Mouse (Mus musculus): ENCODE results near the gene Ppih. TPM values are rescaled to one million over a fixed set of nuclear protein-coding genes. Genes with fewer than 3 reads are reported as not detected.

The Ppih gene
- total and polyA plus RNA-seq, 2 experiments from 2014 or later = 41.7 to 60.0 TPM

DNA sequence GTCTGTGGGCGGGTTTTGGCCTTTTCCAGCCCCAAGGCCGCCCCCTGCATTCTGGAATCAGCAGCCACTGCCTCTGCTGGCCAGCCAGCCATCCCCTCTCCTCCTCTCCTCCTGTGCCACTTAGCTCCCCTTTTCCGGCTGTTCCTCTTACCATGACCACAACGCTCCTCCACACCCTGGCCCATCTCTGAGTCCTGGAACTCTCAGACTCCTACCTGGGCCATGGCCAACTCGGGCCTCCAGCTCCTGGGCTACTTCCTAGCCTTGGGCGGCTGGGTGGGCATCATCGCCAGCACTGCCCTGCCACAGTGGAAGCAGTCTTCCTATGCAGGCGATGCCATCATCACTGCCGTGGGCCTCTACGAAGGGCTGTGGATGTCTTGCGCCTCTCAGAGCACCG, 65.0 kb downstream of the Ppih start, which contains the start of gene Cldn19:
Cldn19 (plus strand) TSS at position 64 of the 400 bp plus-strand sequence.
- no peaks in the 10 kb centered on the region for H3K9me3 ChIP-seq (ENCODE audit: low read length)
- no peak within 1 kb of the TSS for H3K27ac ChIP-seq (ENCODE audit: low read depth, low read length)
- DNase-seq = no peak
- no peaks in the 10 kb centered on the region for H3K4me1 ChIP-seq (ENCODE audit: insufficient read depth)
- 71% methylated on average over 12 of the region's 12 CpGs for WGBS
- H3K27me3 ChIP-seq (ENCODE audit: insufficient read depth, low read length) = no peaks in the 10 kb centered on the region
- 0 out of 2 replicates have a peak within 1 kb of the TSS, but pooled peaks have one; percentile 11 for H3K9ac ChIP-seq
- no peak for TF ChIP-seq CTCF (IDR thresholded peaks at IDR 0.05; ENCODE audit: low read depth)
- ATAC-seq = no peak
- H3K36me3 ChIP-seq (ENCODE audit: insufficient read depth) = no peaks in the 10 kb centered on the region
- no peak within 1 kb of the TSS for H3K4me2 ChIP-seq (ENCODE audit: low read depth)
- no peak within 1 kb of the TSS for H3K4me3 ChIP-seq (ENCODE audit: low read depth, low read length)

DNA sequence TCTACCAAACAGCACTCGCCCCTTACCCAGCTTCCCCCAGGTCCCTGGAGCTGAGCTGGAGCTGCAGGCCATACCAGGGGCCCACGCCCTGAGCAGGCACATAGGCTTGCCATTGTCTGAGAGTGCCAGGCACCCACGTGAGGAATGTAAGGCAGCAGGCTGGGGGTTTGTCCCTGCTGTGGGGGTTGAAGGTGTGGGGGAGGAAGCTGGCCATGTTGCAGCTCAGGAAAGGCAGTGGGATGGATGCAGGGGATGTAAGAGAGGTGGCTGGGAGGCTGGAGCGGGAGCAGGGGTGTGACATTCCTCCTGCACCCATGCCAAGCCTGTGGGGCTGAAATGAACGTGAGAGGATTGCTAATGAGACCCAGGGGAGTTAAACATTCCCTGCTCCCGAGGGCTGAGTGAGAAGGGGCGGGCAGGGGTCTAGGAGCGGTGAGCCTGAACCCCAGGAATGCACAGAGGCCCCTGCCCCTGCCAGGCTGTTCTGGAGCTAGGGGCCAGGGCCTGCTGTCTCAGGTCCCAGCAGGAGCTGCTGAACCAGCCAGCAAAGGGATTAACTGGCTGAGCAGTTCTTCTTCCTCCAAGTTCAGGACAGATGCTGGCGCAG, 66.2 kb downstream of the Ppih start:
- no peaks in the 10 kb centered on the region for H3K27me3 ChIP-seq (ENCODE audit: insufficient read depth, low read length)
- H3K9ac ChIP-seq = 0 out of 2 replicates have a peak overlapping the region, but pooled peaks have one; percentile 11
- DNase-seq = peak; percentile 62
- no peak overlapping the region for H3K27ac ChIP-seq (ENCODE audit: low read depth, low read length)
- WGBS = 12% methylated on average over 9 of the region's 9 CpGs
- no peak for TF ChIP-seq CTCF (IDR thresholded peaks at IDR 0.05; ENCODE audit: low read depth)
- no peak overlapping the region for H3K4me3 ChIP-seq (ENCODE audit: low read depth, low read length)
- peak; percentile 62 for ATAC-seq
- H3K9me3 ChIP-seq (ENCODE audit: low read length) = no peaks in the 10 kb centered on the region
- no peak overlapping the region for H3K4me2 ChIP-seq (ENCODE audit: low read depth)
- H3K36me3 ChIP-seq (ENCODE audit: insufficient read depth) = no peaks in the 10 kb centered on the region
- no peaks in the 10 kb centered on the region for H3K4me1 ChIP-seq (ENCODE audit: insufficient read depth)

DNA sequence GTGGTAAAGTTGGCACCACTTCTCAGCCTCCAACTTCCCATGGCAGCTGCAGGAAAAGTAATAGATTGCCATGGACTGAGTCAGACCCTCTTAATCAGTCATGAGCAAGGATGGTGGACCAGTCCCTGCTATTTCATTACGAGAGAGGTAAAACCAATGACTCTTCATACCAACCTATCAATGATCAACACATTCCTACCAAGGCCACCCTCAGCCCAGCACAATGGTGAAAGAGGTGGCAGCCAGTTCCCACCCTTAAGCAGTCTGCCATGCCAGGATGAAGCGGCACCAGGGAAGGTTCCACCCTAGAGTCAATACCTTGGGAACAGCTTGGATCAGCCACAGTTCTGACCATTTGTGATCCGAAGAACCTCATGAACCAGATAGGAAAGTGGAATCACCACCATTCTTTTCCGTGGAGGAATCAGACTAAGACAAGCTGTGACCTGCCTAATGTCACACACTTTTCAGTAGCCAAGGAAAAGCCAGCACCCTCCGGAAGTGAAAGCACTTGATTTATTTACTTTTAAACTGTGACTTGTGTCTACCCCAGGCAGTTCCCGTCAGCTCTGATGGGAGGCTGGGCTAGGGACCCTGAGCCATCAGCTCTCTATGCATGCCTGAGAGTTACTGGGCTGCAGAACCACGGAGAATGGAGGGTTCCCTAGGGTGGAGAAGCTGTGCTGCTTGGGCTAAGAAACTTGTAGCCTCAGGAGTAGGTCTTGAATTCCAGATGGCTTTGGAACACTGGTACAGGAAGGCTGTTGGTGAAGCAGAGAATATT, 68.1 kb downstream of the Ppih start:
- no peak overlapping the region for H3K9ac ChIP-seq
- WGBS = 80% methylated on average over 7 of the region's 7 CpGs

More for the DNA sequence above, 68.1 kb downstream of the Ppih start:
- no peak overlapping the region for H3K4me3 ChIP-seq (ENCODE audit: low read depth, low read length)
- no peak overlapping the region for H3K27ac ChIP-seq (ENCODE audit: low read depth, low read length)
- H3K36me3 ChIP-seq (ENCODE audit: insufficient read depth) = peaks cover 11% of the 10 kb centered on the region
- TF ChIP-seq CTCF (IDR thresholded peaks at IDR 0.05; ENCODE audit: low read depth) = no peak
- DNase-seq (no peak), ATAC-seq (no peak)
- no peaks in the 10 kb centered on the region for H3K9me3 ChIP-seq (ENCODE audit: low read length)
- H3K27me3 ChIP-seq (ENCODE audit: insufficient read depth, low read length) = no peaks in the 10 kb centered on the region
- H3K4me1 ChIP-seq (ENCODE audit: insufficient read depth) = no peaks in the 10 kb centered on the region
- no peak overlapping the region for H3K4me2 ChIP-seq (ENCODE audit: low read depth)

Other genes starting within 250 kb of the Ppih start
- 53.6 and 64.8 TPM in 2 replicates for gene Slc2a1, start 211.8 kb downstream of the Ppih start, total RNA-seq (2014; rRNA removed)
- gene Slc2a1, start 211.8 kb downstream of the Ppih start, polyA plus RNA-seq (2015; fragmentation: Nextera tagmentation; extraction: Ambion mirVana) = 41.4 and 43.1 TPM in 2 replicates
- gene Zfp691, start 146.4 kb downstream of the Ppih start, total RNA-seq (2014; rRNA removed) = 6.5 and 7.2 TPM in 2 replicates
- gene Zfp691, start 146.4 kb downstream of the Ppih start, polyA plus RNA-seq (2015; fragmentation: Nextera tagmentation; extraction: Ambion mirVana) = 1.2 and 2.2 TPM in 2 replicates
- 0.15 and 0.33 TPM in 2 replicates for gene Ermap, start 130.5 kb downstream of the Ppih start, total RNA-seq (2014; rRNA removed)
- gene Ermap, start 130.5 kb downstream of the Ppih start, polyA plus RNA-seq (2015; fragmentation: Nextera tagmentation; extraction: Ambion mirVana) = 0.24 and 0.36 TPM in 2 replicates
- gene Svbp, start 125.2 kb downstream of the Ppih start, total RNA-seq (2014; rRNA removed) = 124 and 139 TPM in 2 replicates
- 227 and 298 TPM in 2 replicates for gene Svbp, start 125.2 kb downstream of the Ppih start, polyA plus RNA-seq (2015; fragmentation: Nextera tagmentation; extraction: Ambion mirVana)
- 0.15 TPM in 1 of 2 replicates, not detected in the other for gene Tmem269, start 102.3 kb downstream of the Ppih start, total RNA-seq (2014; rRNA removed)
- 0.62 and 0.65 TPM in 2 replicates for gene Tmem269, start 102.3 kb downstream of the Ppih start, polyA plus RNA-seq (2015; fragmentation: Nextera tagmentation; extraction: Ambion mirVana)
- 17.6 and 23.2 TPM in 2 replicates for gene AU022252, start 87.8 kb downstream of the Ppih start, total RNA-seq (2014; rRNA removed)
- gene AU022252, start 87.8 kb downstream of the Ppih start, polyA plus RNA-seq (2015; fragmentation: Nextera tagmentation; extraction: Ambion mirVana) = 22.7 and 23.4 TPM in 2 replicates
- 12.8 and 13.8 TPM in 2 replicates for gene P3h1, start 87.6 kb downstream of the Ppih start, total RNA-seq (2014; rRNA removed)
- 8.7 and 8.9 TPM in 2 replicates for gene P3h1, start 87.6 kb downstream of the Ppih start, polyA plus RNA-seq (2015; fragmentation: Nextera tagmentation; extraction: Ambion mirVana)
- 0.86 and 0.92 TPM in 2 replicates for gene Cldn19, start 65.1 kb downstream of the Ppih start, total RNA-seq (2014; rRNA removed)
- gene Cldn19, start 65.1 kb downstream of the Ppih start, polyA plus RNA-seq (2015; fragmentation: Nextera tagmentation; extraction: Ambion mirVana) = 0.59 and 1.7 TPM in 2 replicates
- 829 and 985 TPM in 2 replicates for gene Ybx1, start 25.9 kb downstream of the Ppih start, total RNA-seq (2014; rRNA removed)
- gene Ybx1, start 25.9 kb downstream of the Ppih start, polyA plus RNA-seq (2015; fragmentation: Nextera tagmentation; extraction: Ambion mirVana) = 1,107 and 1,112 TPM in 2 replicates
- 15.1 and 16.7 TPM in 2 replicates for gene Ccdc30, start 95.0 kb upstream of the Ppih start, total RNA-seq (2014; rRNA removed)
- gene Ccdc30, start 95.0 kb upstream of the Ppih start, polyA plus RNA-seq (2015; fragmentation: Nextera tagmentation; extraction: Ambion mirVana) = 19.2 and 23.0 TPM in 2 replicates
- 13.5 and 16.3 TPM in 2 replicates for gene Ppcs, start 101.9 kb upstream of the Ppih start, total RNA-seq (2014; rRNA removed)
- gene Ppcs, start 101.9 kb upstream of the Ppih start, polyA plus RNA-seq (2015; fragmentation: Nextera tagmentation; extraction: Ambion mirVana) = 20.6 and 20.9 TPM in 2 replicates
- gene Zmynd12, start 102.3 kb upstream of the Ppih start, total RNA-seq (2014; rRNA removed) = 0.33 and 0.77 TPM in 2 replicates
- 0.82 and 1.1 TPM in 2 replicates for gene Zmynd12, start 102.3 kb upstream of the Ppih start, polyA plus RNA-seq (2015; fragmentation: Nextera tagmentation; extraction: Ambion mirVana)
- gene Rimkla, start 172.1 kb upstream of the Ppih start, total RNA-seq (2014; rRNA removed) = 22.8 and 28.4 TPM in 2 replicates
- 16.6 and 21.6 TPM in 2 replicates for gene Rimkla, start 172.1 kb upstream of the Ppih start, polyA plus RNA-seq (2015; fragmentation: Nextera tagmentation; extraction: Ambion mirVana)
- gene Foxj3, start 216.5 kb upstream of the Ppih start, total RNA-seq (2014; rRNA removed) = 38.4 and 52.7 TPM in 2 replicates
- 17.4 and 25.2 TPM in 2 replicates for gene Foxj3, start 216.5 kb upstream of the Ppih start, polyA plus RNA-seq (2015; fragmentation: Nextera tagmentation; extraction: Ambion mirVana)
- gene Frg2f1, start 219.0 kb upstream of the Ppih start, total RNA-seq (2014; rRNA removed) = 14.2 and 36.5 TPM in 2 replicates
- gene Frg2f1, start 219.0 kb upstream of the Ppih start, polyA plus RNA-seq (2015; fragmentation: Nextera tagmentation; extraction: Ambion mirVana) = 9.0 and 11.3 TPM in 2 replicates